Mouse (Mus musculus): ENCODE measurements at regions not wholly inside any gene's neighbourhood (a gene's known extent, or its start where the extent isn't known, plus 50 kb on each side); places are given as distances from the start of the nearest gene placed in this dataset.

DNA sequence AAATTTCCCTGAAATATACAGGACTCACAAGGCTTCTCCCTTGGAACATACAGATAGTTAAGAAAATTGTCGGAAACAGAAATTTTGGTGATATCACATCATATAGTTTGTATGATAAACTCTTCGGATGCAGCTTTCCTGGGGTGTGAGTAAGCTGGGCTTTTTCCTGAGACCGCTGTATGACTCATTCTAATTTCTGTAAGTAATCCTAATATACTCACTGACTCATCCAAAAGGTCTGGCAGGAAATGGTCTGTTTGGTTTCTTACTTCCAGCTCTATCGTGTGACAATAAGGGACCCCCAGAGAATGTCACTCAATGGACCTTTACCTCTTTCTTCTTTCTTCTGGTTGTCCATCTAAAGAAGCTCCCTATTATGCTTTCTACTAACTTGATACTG lies 1273.9 kb upstream of the Tenm2 start:
- H3K27me3 ChIP-seq (ENCODE audit: control insufficient read depth, insufficient read depth, low read length): no peaks in the 10 kb centered on the region
- no peaks in the 10 kb centered on the region for H3K79me2 ChIP-seq (replicated peaks; ENCODE audit: control insufficient read depth, insufficient read depth, low read length)
- no peak overlapping the region for H3K27ac ChIP-seq
- WGBS: 39% methylated on average over 4 of the region's 4 CpGs
- no peaks in the 10 kb centered on the region for H3K36me3 ChIP-seq (ENCODE audit: control insufficient read depth, insufficient read depth, low read length)
- TF ChIP-seq EP300 (IDR thresholded peaks at IDR 0.05; ENCODE audit: insufficient read depth, low read depth, low read length) (no peak), CTCF (IDR thresholded peaks at IDR 0.05) (no peak), POLR2A (IDR thresholded peaks at IDR 0.05; ENCODE audit: insufficient read depth, low read depth, low read length) (no peak)
- no peak for DNase-seq
- no peaks in the 10 kb centered on the region for H3K4me1 ChIP-seq (ENCODE audit: control insufficient read depth, insufficient read depth, low read length)
- no peak overlapping the region for H3K4me3 ChIP-seq
- no peak overlapping the region for H3K9ac ChIP-seq (ENCODE audit: low read depth, low read length)
- intact Hi-C loops (cut with DNase I): no loop called here

DNA sequence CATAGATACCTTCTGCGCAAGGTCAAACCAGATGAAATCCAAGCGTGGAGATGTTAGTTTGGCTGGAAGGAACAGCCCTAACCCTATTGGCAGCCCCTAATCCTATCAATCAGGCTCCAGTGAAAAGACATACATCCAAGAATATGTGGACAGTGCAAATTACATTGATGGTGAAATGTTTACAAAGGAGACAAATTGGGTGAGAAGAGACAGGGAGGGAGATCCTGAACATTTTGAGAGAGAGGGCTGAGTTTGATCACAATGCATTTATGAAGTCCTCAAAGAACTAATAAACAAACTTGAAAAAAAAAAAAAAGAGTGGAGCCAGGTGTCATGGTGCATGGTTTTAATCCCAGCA lies 1228.5 kb upstream of the Tenm2 start:
- H3K4me3 ChIP-seq: no peak overlapping the region
- no peaks in the 10 kb centered on the region for H3K27me3 ChIP-seq (ENCODE audit: control insufficient read depth, insufficient read depth, low read length)
- intact Hi-C loops (cut with DNase I): no loop called here
- no peaks in the 10 kb centered on the region for H3K4me1 ChIP-seq (ENCODE audit: control insufficient read depth, insufficient read depth, low read length)
- no peak for TF ChIP-seq EP300 (IDR thresholded peaks at IDR 0.05; ENCODE audit: insufficient read depth, low read depth, low read length)
- TF ChIP-seq POLR2A (IDR thresholded peaks at IDR 0.05; ENCODE audit: insufficient read depth, low read depth, low read length): no peak
- TF ChIP-seq CTCF (IDR thresholded peaks at IDR 0.05): no peak
- no peak overlapping the region for H3K27ac ChIP-seq
- H3K36me3 ChIP-seq (ENCODE audit: control insufficient read depth, insufficient read depth, low read length): no peaks in the 10 kb centered on the region
- no peak overlapping the region for H3K9ac ChIP-seq (ENCODE audit: low read depth, low read length)
- H3K79me2 ChIP-seq (replicated peaks; ENCODE audit: control insufficient read depth, insufficient read depth, low read length): no peaks in the 10 kb centered on the region
- WGBS: 84% methylated on average over 2 of the region's 2 CpGs
- no peak for DNase-seq

DNA sequence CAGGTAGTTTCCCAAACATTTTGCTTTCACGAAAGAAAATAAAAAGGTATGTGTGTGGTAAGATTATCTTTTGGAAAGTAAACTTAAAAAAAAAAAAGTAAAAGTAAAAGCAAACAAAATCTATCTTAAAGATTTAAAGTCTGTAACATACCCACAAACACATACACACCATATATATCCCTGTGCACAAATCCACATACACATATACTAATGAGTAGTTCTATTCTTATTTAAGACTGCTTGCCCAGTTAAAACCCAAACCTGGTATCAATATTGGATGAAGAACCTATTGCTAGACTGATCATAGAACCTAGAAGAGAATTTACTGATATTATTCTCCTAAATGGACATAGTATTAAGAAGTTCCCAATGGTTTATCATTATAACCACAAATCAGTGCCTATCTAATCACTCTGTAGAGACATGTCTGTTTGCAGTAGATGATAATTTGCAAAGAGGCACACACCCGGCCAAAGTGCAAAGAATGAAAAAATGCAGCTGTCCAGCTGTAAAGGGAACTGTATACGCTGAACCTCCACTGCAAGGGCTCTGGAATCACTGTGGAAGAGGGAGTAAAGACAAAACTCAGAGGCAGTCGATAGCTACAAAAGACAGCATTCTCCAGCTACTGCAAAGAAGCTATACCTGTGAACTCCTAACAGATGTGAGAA lies 1227.9 kb upstream of the Tenm2 start:
- Histone ChIP-seq H3K27ac (no peak overlapping the region), H3K79me2 (replicated peaks; ENCODE audit: control insufficient read depth, insufficient read depth, low read length) (no peaks in the 10 kb centered on the region), H3K4me1 (ENCODE audit: control insufficient read depth, insufficient read depth, low read length) (no peaks in the 10 kb centered on the region), H3K4me3 (no peak overlapping the region), H3K27me3 (ENCODE audit: control insufficient read depth, insufficient read depth, low read length) (no peaks in the 10 kb centered on the region), H3K36me3 (ENCODE audit: control insufficient read depth, insufficient read depth, low read length) (no peaks in the 10 kb centered on the region), H3K9ac (ENCODE audit: low read depth, low read length) (no peak overlapping the region)
- WGBS: 36% methylated on average over 4 of the region's 4 CpGs
- no peak for DNase-seq
- TF ChIP-seq EP300 (IDR thresholded peaks at IDR 0.05; ENCODE audit: insufficient read depth, low read depth, low read length) (no peak), POLR2A (IDR thresholded peaks at IDR 0.05; ENCODE audit: insufficient read depth, low read depth, low read length) (no peak), CTCF (IDR thresholded peaks at IDR 0.05) (no peak)
- intact Hi-C loops (cut with DNase I): no loop called here

DNA sequence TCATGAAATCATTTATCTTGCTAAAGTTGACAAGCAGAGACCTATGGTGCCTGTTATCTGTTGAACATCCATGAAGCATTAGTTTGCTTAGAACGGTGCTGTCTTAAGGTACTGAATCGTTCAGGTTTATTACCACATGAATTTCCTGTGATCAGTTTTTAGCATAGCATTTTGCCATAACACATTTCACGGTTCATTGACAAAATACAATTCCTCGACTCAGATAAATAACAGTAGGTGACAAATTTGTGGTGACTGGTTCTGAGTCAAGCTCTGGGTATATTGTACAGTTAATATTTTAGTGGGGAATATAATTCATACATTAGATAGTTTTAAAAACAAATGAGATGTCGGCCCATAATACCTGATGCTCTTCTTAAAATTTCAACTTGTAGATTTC lies 1207.5 kb upstream of the Tenm2 start:
- Histone ChIP-seq H3K79me2 (replicated peaks; ENCODE audit: control insufficient read depth, insufficient read depth, low read length) (no peaks in the 10 kb centered on the region), H3K4me1 (ENCODE audit: control insufficient read depth, insufficient read depth, low read length) (no peaks in the 10 kb centered on the region), H3K4me3 (no peak overlapping the region), H3K9ac (ENCODE audit: low read depth, low read length) (no peak overlapping the region), H3K36me3 (ENCODE audit: control insufficient read depth, insufficient read depth, low read length) (no peaks in the 10 kb centered on the region), H3K27ac (no peak overlapping the region), H3K27me3 (ENCODE audit: control insufficient read depth, insufficient read depth, low read length) (no peaks in the 10 kb centered on the region)
- intact Hi-C loops (cut with DNase I): no loop called here
- WGBS: 78% methylated on average over 5 of the region's 5 CpGs
- TF ChIP-seq POLR2A (IDR thresholded peaks at IDR 0.05; ENCODE audit: insufficient read depth, low read depth, low read length) (no peak), CTCF (IDR thresholded peaks at IDR 0.05) (no peak), EP300 (IDR thresholded peaks at IDR 0.05; ENCODE audit: insufficient read depth, low read depth, low read length) (no peak)
- DNase-seq: no peak

DNA sequence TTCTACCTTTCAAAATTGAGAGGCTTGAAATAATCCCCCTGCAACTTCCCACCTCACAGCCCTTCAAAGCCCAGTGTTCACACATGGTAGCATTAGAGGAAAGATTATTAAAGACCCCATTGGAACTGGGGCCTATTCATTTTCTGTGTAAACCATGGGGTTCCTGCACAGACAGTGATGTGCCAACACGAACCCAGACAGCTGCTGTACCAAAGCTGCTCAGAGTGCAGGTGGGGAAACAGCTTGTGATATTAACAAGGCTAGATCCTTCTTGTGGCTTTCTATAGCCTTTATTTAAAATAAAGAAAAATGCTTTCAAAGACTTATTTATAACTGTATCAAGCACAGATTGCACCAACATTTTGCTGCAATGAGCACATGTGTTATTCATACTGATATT lies 1174.5 kb upstream of the Tenm2 start:
- no peak overlapping the region for H3K9ac ChIP-seq (ENCODE audit: low read depth, low read length)
- no peaks in the 10 kb centered on the region for H3K27me3 ChIP-seq (ENCODE audit: control insufficient read depth, insufficient read depth, low read length)
- no peak for DNase-seq
- H3K4me3 ChIP-seq: no peak overlapping the region
- no peaks in the 10 kb centered on the region for H3K4me1 ChIP-seq (ENCODE audit: control insufficient read depth, insufficient read depth, low read length)
- H3K27ac ChIP-seq: no peak overlapping the region
- no peak for TF ChIP-seq CTCF (IDR thresholded peaks at IDR 0.05)
- TF ChIP-seq POLR2A (IDR thresholded peaks at IDR 0.05; ENCODE audit: insufficient read depth, low read depth, low read length): no peak
- TF ChIP-seq EP300 (IDR thresholded peaks at IDR 0.05; ENCODE audit: insufficient read depth, low read depth, low read length): no peak
- no peaks in the 10 kb centered on the region for H3K36me3 ChIP-seq (ENCODE audit: control insufficient read depth, insufficient read depth, low read length)
- intact Hi-C loops (cut with DNase I): no loop called here
- no peaks in the 10 kb centered on the region for H3K79me2 ChIP-seq (replicated peaks; ENCODE audit: control insufficient read depth, insufficient read depth, low read length)
- 30% methylated on average over 1 of the region's 1 CpGs for whole genome bisulfite sequencing

DNA sequence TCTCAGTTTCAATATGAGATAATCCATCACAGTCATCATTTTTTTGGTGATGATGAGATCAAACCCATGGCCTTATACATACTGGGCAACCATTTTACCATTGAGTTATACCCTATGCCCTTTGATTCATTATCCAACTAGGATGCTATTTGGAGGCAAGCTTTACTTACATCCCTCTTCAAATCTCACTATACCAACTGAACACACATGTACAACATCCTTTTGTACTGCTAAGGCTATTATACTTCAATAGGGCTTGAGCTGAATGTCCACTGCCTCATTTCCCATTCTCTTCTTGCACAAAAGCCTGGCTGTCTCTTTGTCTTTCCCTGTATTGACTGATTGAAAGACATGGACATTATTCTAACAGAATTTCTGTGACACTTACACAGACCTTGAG lies 1162.0 kb upstream of the Tenm2 start:
- no peak for DNase-seq
- no peak for TF ChIP-seq POLR2A (IDR thresholded peaks at IDR 0.05; ENCODE audit: insufficient read depth, low read depth, low read length)
- no peak for TF ChIP-seq CTCF (IDR thresholded peaks at IDR 0.05)
- TF ChIP-seq EP300 (IDR thresholded peaks at IDR 0.05; ENCODE audit: insufficient read depth, low read depth, low read length): no peak
- Histone ChIP-seq H3K4me1 (ENCODE audit: control insufficient read depth, insufficient read depth, low read length) (no peaks in the 10 kb centered on the region), H3K9ac (ENCODE audit: low read depth, low read length) (no peak overlapping the region), H3K36me3 (ENCODE audit: control insufficient read depth, insufficient read depth, low read length) (no peaks in the 10 kb centered on the region), H3K27me3 (ENCODE audit: control insufficient read depth, insufficient read depth, low read length) (no peaks in the 10 kb centered on the region), H3K27ac (no peak overlapping the region), H3K4me3 (no peak overlapping the region), H3K79me2 (replicated peaks; ENCODE audit: control insufficient read depth, insufficient read depth, low read length) (no peaks in the 10 kb centered on the region)
- intact Hi-C loops (cut with DNase I): no loop called here
